Comparison of ENCODE assay signal across 9 mouse cellular contexts in genomic region chr8:83876080-83876837, GRCm38 (mm10). TPM values are rescaled to one million over a fixed set of nuclear protein-coding genes. Genes with fewer than 3 reads are reported as not detected.
DNase-seq lines count a peak whose midpoint lies in the region; ATAC-seq and TF ChIP-seq lines count a peak whose summit lies in the region.
"Had no signal": no experiment of that assay in that cellular context is flagged by ENCODE, and none has a peak within 500 bp of the region (broad histone marks: within the 10 kb centered on the region; RNA-seq: fewer than 3 reads in every experiment).

No protein-coding gene starts in this region.

- no peak for TF ChIP-seq CTCF in kidney, postnatal 0 days (IDR thresholded peaks at IDR 0.05; ENCODE audit: low read depth)
- TF ChIP-seq CTCF in forebrain, postnatal 0 days (IDR thresholded peaks at IDR 0.05; ENCODE audit: low read depth): no peak
- TF ChIP-seq CTCF in small intestine, adult 2 months (IDR thresholded peaks at IDR 0.05; ENCODE audit: extremely low read depth, insufficient read length, insufficient replicate concordance, low read depth, low read length): no peak

- no peaks in the 10 kb centered on the region for H3K9me3 ChIP-seq in kidney, postnatal 0 days (replicated peaks; ENCODE audit: low read length)
- no peaks in the 10 kb centered on the region for H3K9me3 ChIP-seq in forebrain, postnatal 0 days (ENCODE audit: low read length)
- H3K9me3 ChIP-seq in liver, embryonic 12.5 days (replicated peaks): no peaks in the 10 kb centered on the region

- WGBS in kidney, postnatal 0 days: 1% methylated on average over 41 of the region's 41 CpGs
- 1% methylated on average over 41 of the region's 41 CpGs for WGBS in forebrain, postnatal 0 days
- 2% methylated on average over 41 of the region's 41 CpGs for WGBS in liver, embryonic 12.5 days (ENCODE audit: insufficient replicate concordance)
- 4% methylated on average over 41 of the region's 41 CpGs for WGBS in small intestine, adult 2 months

- no peaks in the 10 kb centered on the region for H3K36me3 ChIP-seq in kidney, postnatal 0 days (ENCODE audit: insufficient read depth, low read length)
- H3K36me3 ChIP-seq in forebrain, postnatal 0 days (ENCODE audit: insufficient read depth): no peaks in the 10 kb centered on the region
- no peaks in the 10 kb centered on the region for H3K36me3 ChIP-seq in liver, embryonic 12.5 days
- H3K36me3 ChIP-seq in small intestine, adult 2 months (ENCODE audit: control insufficient read depth, insufficient read depth, low read length): no peaks in the 10 kb centered on the region

- peak overlapping the region; percentile 74 for H3K4me3 ChIP-seq in kidney, postnatal 0 days (replicated peaks; ENCODE audit: low read depth, low read length)
- H3K4me3 ChIP-seq in forebrain, postnatal 0 days (ENCODE audit: low read depth, low read length): peak overlapping the region; percentile 67
- peak overlapping the region; percentile 55 for H3K4me3 ChIP-seq in liver, embryonic 12.5 days
- H3K4me3 ChIP-seq in small intestine, adult 2 months (ENCODE audit: low read depth, low read length): peak overlapping the region; percentile 68; the same call in 1 of the 2 replicates

- peak overlapping the region; percentile 62; the same call in 1 of the 2 replicates for H3K9ac ChIP-seq in kidney, postnatal 0 days (ENCODE audit: low read depth, low read length)
- H3K9ac ChIP-seq in forebrain, postnatal 0 days: peak overlapping the region; percentile 92
- H3K9ac ChIP-seq in liver, embryonic 12.5 days: peak overlapping the region; percentile 41; the same call in 1 of the 2 replicates

- peak; percentile 30 for DNase-seq in kidney, postnatal 0 days (ENCODE audit: low spot score)
- no peak for DNase-seq in kidney, adult 8-10 months
- DNase-seq in cerebellum, adult 18-20 months: peak; percentile 28 to 36
- peak; percentile 17 for DNase-seq in forebrain, postnatal 0 days
- DNase-seq in thymus, adult 18-20 months: no peak
- DNase-seq in kidney, postnatal 25 days: no peak

- no peak overlapping the region for H3K27ac ChIP-seq in kidney, postnatal 0 days
- H3K27ac ChIP-seq in forebrain, postnatal 0 days (ENCODE audit: low read depth, low read length): peak overlapping the region; percentile 90
- H3K27ac ChIP-seq in liver, embryonic 12.5 days: no peak overlapping the region
- 0 out of 2 replicates have a peak overlapping the region, but pooled peaks have one; percentile 45 for H3K27ac ChIP-seq in small intestine, adult 2 months (ENCODE audit: insufficient read depth, low read depth, low read length)

- peak overlapping the region; percentile 99 for H3K4me2 ChIP-seq in kidney, postnatal 0 days (ENCODE audit: low read length)
- peak overlapping the region; percentile 88 for H3K4me2 ChIP-seq in forebrain, postnatal 0 days (ENCODE audit: low read depth)
- H3K4me2 ChIP-seq in liver, embryonic 12.5 days: peak overlapping the region; percentile 70

- no peaks in the 10 kb centered on the region for H3K27me3 ChIP-seq in kidney, postnatal 0 days (ENCODE audit: insufficient read depth, low read length)
- H3K27me3 ChIP-seq in forebrain, postnatal 0 days (ENCODE audit: insufficient read depth, low read length): no peaks in the 10 kb centered on the region
- H3K27me3 ChIP-seq in liver, embryonic 12.5 days (replicated peaks): peaks cover 62% of the 10 kb centered on the region
- peaks cover 31% of the 10 kb centered on the region for H3K27me3 ChIP-seq in small intestine, adult 2 months (ENCODE audit: control insufficient read depth, insufficient read depth, low read length)
- H3K27me3 ChIP-seq: Patski had no signal

- TF ChIP-seq POLR2A in small intestine, adult 2 months (IDR thresholded peaks at IDR 0.05; ENCODE audit: low read depth, low read length): no peak

- ATAC-seq in kidney, postnatal 0 days (replicated peaks; ENCODE audit: low FRiP score, low read depth): no peak; the same call in 1 of the 2 replicates
- peak; percentile 17; the same call in 1 of the 2 replicates for ATAC-seq in forebrain, postnatal 0 days
- no peak for ATAC-seq in liver, embryonic 12.5 days

- H3K4me1 ChIP-seq in kidney, postnatal 0 days (replicated peaks; ENCODE audit: insufficient read depth, low read length): peaks cover 11% of the 10 kb centered on the region
- peaks cover 11% of the 10 kb centered on the region for H3K4me1 ChIP-seq in forebrain, postnatal 0 days (ENCODE audit: insufficient read depth)
- peaks cover 16% of the 10 kb centered on the region; the same call in 1 of the 2 replicates for H3K4me1 ChIP-seq in liver, embryonic 12.5 days
- H3K4me1 ChIP-seq in small intestine, adult 2 months (ENCODE audit: control insufficient read depth, insufficient read depth, insufficient read length, low read length): peaks cover 8% of the 10 kb centered on the region

RNA-seq across cellular contexts. Expression of gene Adgrl1, which starts 23.6 kb away (rescaled TPM):
- 11.5 and 14.4 TPM in 2 replicates for polyA plus RNA-seq in kidney, postnatal 0 days (2015; fragmentation: Nextera tagmentation; extraction: Ambion mirVana)
- 248 and 259 TPM in 2 replicates for total RNA-seq in forebrain, postnatal 0 days (2014; rRNA removed)
- polyA plus RNA-seq in forebrain, postnatal 0 days (2015; fragmentation: Nextera tagmentation; extraction: Ambion mirVana): 38.5 and 56.5 TPM in 2 replicates
- polyA plus RNA-seq in liver, embryonic 12.5 days (2016; fragmentation: Nextera tagmentation; extraction: Ambion mirVana): 4.9 and 5.3 TPM in 2 replicates
- 16.0 and 19.1 TPM in 2 replicates for polyA plus RNA-seq in small intestine, adult 2 months (2012; rRNA removed)

Comparison
In these comparisons a context has a peak if more than half of its experiments do, and no peak if none do; other contexts are left out.
1. DNase-seq: peak in kidney, postnatal 0 days (single experiment), cerebellum, adult 18-20 months (2 of 2) and forebrain, postnatal 0 days (single experiment); none in kidney, adult 8-10 months (0 of 2), thymus, adult 18-20 months (0 of 2) and kidney, postnatal 25 days (0 of 2).
2. H3K27ac ChIP-seq: peak in forebrain, postnatal 0 days (single experiment) and small intestine, adult 2 months (single experiment); none in kidney, postnatal 0 days (single experiment) and liver, embryonic 12.5 days (single experiment).
3. H3K9ac ChIP-seq: peak in every context shown above with its lines; median percentile 92 in forebrain, postnatal 0 days; 62 in kidney, postnatal 0 days; 41 in liver, embryonic 12.5 days.
4. Peak in every context shown above with its lines, with median percentiles within 50 percentile points of each other: H3K4me2 ChIP-seq and H3K4me3 ChIP-seq.